Mouse (Mus musculus) megakaryocyte-erythroid progenitor cell, adult 5-6 weeks (primary cell): ENCODE data around the gene Gm11554. TPM values are rescaled to one million over a fixed set of nuclear protein-coding genes. Genes with fewer than 3 reads are reported as not detected.
"Not testable (repeated sequence)": the region's sequence is repeated elsewhere in the genome, so short reads cannot be mapped to it uniquely, and the experiment has no call there.

Experiments used
- ATAC-seq: replicated peaks from 2 replicates; pipeline ENCODE4 v1.8.0; 2016; ENCODE audit warnings: mild to moderate bottlenecking, inconsistent platforms; ENCODE audit not compliant: severe bottlenecking, poor library complexity, low FRiP score, low TSS enrichment
- total RNA-seq, 2 experiments: library from RNA; stranded (forward) in 1 of 2; stranded (reverse) in 1 of 2; fragments of 200-1000, 215-1000 nt in 1 of 2; fragments of >200 nt in 1 of 2; fragmentation: Nextera tagmentation in 1 of 2; gene quantifications; 2 replicates each; pipeline ENCODE4 v1.2.3; 2014 to 2017

The Gm11554 gene
- total RNA-seq (2014; fragmentation: Nextera tagmentation), result not detected in 2 replicates
- not detected in 2 replicates for total RNA-seq (2017)

DNA sequence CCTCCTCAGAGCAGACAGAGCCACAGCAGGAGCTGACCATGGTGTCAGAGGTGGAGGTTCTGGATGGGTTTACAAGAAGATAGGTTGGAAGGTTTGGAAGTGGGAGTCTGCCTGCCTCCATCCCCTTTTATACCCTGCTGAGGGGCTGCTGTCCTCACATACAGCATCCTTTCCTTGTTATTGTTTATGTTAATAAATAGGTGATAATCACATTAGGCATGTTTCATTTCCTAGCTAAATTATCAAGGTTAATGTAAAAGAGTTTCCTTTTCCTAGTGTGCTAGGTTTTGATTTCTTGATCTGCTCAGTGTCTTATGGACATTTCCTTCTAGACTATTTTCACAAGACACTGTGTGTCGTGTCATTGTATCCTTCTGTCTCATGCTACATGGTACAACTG is at the start of gene Gm11554:
Gene Gm11554, minus strand, starts transcription at position 101 of the 400 bp plus-strand sequence.
- ATAC-seq, result not testable (repeated sequence)

GRCm38 (mm10) chr11:99851508-99851907 is 47.3 kb upstream of the Gm11554 start, which contains the start of gene Krtap4-16:
Krtap4-16 (minus strand) TSS chr11:99851608.
- ATAC-seq, result no peak

DNA sequence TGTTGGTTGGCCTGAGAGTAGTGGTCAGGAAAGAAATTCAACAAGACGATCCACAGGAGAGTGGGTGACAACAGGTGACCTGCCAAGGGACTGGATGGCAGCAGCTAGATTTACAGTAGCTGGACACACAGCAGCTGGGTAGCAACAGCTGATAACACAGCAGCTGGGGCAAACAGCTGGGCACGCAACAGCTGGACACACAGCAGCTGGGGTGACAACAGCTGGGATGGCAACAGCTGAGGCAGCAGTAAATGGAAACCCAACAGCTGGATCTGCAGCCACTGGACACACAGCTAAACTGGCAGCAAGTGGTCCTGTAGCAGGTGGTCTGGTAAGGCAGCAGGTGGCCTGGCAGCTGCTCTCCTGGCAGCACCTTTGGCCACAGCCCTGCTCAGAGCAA is 42.5 kb upstream of the Gm11554 start:
- ATAC-seq, result no peak

- ATAC-seq, result no peak
These were observed 37.9 kb upstream of the Gm11554 start for GRCm38 (mm10) chr11:99842185-99842584.

- ATAC-seq, result no peak
These were observed 33.7 kb upstream of the Gm11554 start, which contains the start of gene 2300003K06Rik for GRCm38 (mm10) chr11:99837966-99838365. 2300003K06Rik (minus strand) TSS chr11:99838066.

- ATAC-seq, result not testable (repeated sequence)
These were observed 11.3 kb upstream of the Gm11554 start, which contains the start of gene Gm11564 for GRCm38 (mm10) chr11:99815566-99815965. Gm11564 (minus strand) TSS chr11:99815666.

- ATAC-seq, result not testable (repeated sequence)
These were observed 5.5 kb upstream of the Gm11554 start, which contains the start of gene Krtap4-13 for GRCm38 (mm10) chr11:99809792-99810191. Krtap4-13 (minus strand) TSS chr11:99809892.

GRCm38 (mm10) chr11:99798832-99799231 is 5.4 kb downstream of the Gm11554 start, which contains the start of gene Gm11569:
Gm11569 (minus strand) TSS chr11:99798932.
- ATAC-seq, result not testable (repeated sequence)

GRCm38 (mm10) chr11:99793367-99793766 is 10.9 kb downstream of the Gm11554 start, which contains the start of gene Gm11596:
Gm11596 (minus strand) TSS chr11:99793467.
- ATAC-seq, result no peak

DNA sequence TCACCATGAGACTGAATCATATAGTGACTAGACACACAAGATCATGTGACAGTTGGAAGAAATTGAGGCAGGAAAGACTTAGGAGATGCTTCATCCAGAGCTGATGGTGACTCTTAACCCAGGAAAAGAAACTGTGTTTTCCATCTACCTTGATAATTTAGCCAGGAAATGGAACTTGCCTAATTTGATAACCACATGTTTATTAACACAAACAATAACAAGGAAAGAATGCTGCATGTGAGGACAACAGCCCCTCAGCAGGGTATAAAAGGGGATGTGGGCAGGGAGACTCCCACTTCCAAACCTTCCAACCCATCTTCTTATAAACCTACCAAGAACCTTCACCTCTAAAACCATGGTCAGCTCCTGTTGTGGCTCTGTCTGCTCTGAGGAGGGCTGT is 19.3 kb downstream of the Gm11554 start, which contains the start of gene Krtap4-9:
Gene Krtap4-9, plus strand, starts transcription at position 301 of the 400 bp plus-strand sequence.
- ATAC-seq, result not testable (repeated sequence)

- ATAC-seq, result no peak
These were observed 23.6 kb downstream of the Gm11554 start, which contains the start of gene Krtap4-8 for GRCm38 (mm10) chr11:99780604-99781003. Krtap4-8 (minus strand) TSS chr11:99780704.

DNA sequence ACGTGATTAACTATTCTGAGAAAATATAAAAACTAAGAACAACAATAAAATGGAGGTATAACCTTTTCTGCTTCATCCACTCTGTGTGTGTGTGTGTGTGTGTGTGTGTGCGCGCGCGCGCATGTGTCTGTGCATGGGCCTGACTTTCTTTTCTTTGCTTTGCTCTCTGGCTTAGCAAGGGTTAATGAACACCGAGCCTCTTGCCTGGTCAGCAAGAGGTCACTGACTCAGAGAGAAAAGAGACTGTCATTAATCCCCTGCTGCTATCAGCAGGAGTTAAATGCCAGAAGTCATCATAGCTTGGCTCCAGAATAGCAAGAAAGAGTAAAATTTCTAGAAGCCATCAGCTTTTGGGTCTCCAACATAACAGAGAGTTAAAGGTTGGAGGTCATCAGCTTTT is 25.8 kb downstream of the Gm11554 start:
- no peak for ATAC-seq

DNA sequence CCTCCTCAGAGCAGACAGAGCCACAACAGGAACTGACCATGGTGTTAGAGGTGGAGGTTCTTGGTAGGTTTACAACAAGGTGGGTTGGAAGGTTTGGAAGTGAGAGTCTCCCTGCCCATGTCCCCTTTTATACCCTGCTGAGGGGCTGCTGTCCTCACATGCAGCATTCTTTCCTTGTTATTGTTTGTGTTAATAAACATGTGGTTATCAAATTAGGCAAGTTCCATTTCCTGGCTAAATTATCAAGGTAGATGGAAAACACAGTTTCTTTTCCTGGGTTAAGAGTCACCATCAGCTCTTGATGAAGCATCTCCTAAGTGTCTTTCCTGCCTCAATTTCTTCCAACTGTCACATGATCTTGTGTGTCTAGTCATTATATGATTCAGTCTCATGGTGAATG is 31.4 kb downstream of the Gm11554 start, which contains the start of gene Gm11595:
Gene Gm11595, minus strand, starts transcription at position 101 of the 400 bp plus-strand sequence.
- not testable (repeated sequence) for ATAC-seq

DNA sequence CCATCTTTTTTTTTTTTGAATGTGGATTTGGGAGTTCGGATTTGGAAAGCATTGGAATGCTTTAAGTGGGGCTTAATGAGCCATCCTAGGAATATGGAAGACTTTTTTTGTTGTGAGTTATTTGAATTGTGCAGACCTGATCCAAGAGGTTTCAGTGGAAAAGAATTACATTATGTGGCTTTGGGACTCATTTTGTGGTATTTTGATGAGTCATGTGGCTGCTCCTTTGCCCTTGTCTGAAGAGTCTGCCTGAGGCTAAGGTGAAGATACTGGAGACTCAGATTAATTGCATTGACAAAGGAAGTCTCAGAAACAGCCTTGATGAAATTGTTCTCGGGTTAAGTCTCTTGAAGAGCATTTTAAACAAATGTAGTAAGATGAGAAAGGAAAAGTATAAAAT is 35.8 kb downstream of the Gm11554 start:
- no peak for ATAC-seq

GRCm38 (mm10) chr11:99758877-99759276 is 45.4 kb downstream of the Gm11554 start:
- ATAC-seq, result no peak

Other genes starting within 250 kb of the Gm11554 start
Only the 30 nearest of the 43 such genes appear.
- not detected in 2 replicates for gene Krtap2-4, start 189.6 kb downstream of the Gm11554 start, total RNA-seq (2014; fragmentation: Nextera tagmentation)
- not detected in 2 replicates for gene Krtap2-4, start 189.6 kb downstream of the Gm11554 start, total RNA-seq (2017)
- gene Gm11562, start 184.0 kb downstream of the Gm11554 start, total RNA-seq (2014; fragmentation: Nextera tagmentation), result not detected in 2 replicates
- gene Gm11562, start 184.0 kb downstream of the Gm11554 start, total RNA-seq (2017), result not detected in 2 replicates
- gene Krtap4-1, start 176.2 kb downstream of the Gm11554 start, total RNA-seq (2014; fragmentation: Nextera tagmentation), result not detected in 2 replicates
- gene Krtap4-1, start 176.2 kb downstream of the Gm11554 start, total RNA-seq (2017), result not detected in 2 replicates
- not detected in 2 replicates for gene Krtap4-2, start 169.4 kb downstream of the Gm11554 start, total RNA-seq (2014; fragmentation: Nextera tagmentation)
- gene Krtap4-2, start 169.4 kb downstream of the Gm11554 start, total RNA-seq (2017), result not detected in 2 replicates
- not detected in 2 replicates for gene Krtap4-7, start 160.4 kb downstream of the Gm11554 start, total RNA-seq (2014; fragmentation: Nextera tagmentation)
- not detected in 2 replicates for gene Krtap4-7, start 160.4 kb downstream of the Gm11554 start, total RNA-seq (2017)
- gene Gm11555, start 154.2 kb downstream of the Gm11554 start, total RNA-seq (2014; fragmentation: Nextera tagmentation), result not detected in 2 replicates
- not detected in 2 replicates for gene Gm11555, start 154.2 kb downstream of the Gm11554 start, total RNA-seq (2017)
- not detected in 2 replicates for gene Gm11563, start 145.5 kb downstream of the Gm11554 start, total RNA-seq (2014; fragmentation: Nextera tagmentation)
- gene Gm11563, start 145.5 kb downstream of the Gm11554 start, total RNA-seq (2017), result not detected in 2 replicates
- gene Krtap4-6, start 138.5 kb downstream of the Gm11554 start, total RNA-seq (2014; fragmentation: Nextera tagmentation), result not detected in 2 replicates
- gene Krtap4-6, start 138.5 kb downstream of the Gm11554 start, total RNA-seq (2017), result not detected in 2 replicates
- not detected in 2 replicates for gene Gm14190, start 113.7 kb downstream of the Gm11554 start, total RNA-seq (2014; fragmentation: Nextera tagmentation)
- not detected in 2 replicates for gene Gm14190, start 113.7 kb downstream of the Gm11554 start, total RNA-seq (2017)
- gene Gm14180, start 70.2 kb downstream of the Gm11554 start, total RNA-seq (2014; fragmentation: Nextera tagmentation), result not detected in 2 replicates
- not detected in 2 replicates for gene Gm14180, start 70.2 kb downstream of the Gm11554 start, total RNA-seq (2017)
- not detected in 2 replicates for gene Gm11595, start 31.5 kb downstream of the Gm11554 start, total RNA-seq (2014; fragmentation: Nextera tagmentation)
- not detected in 2 replicates for gene Gm11595, start 31.5 kb downstream of the Gm11554 start, total RNA-seq (2017)
- not detected in 2 replicates for gene Krtap4-8, start 23.7 kb downstream of the Gm11554 start, total RNA-seq (2014; fragmentation: Nextera tagmentation)
- gene Krtap4-8, start 23.7 kb downstream of the Gm11554 start, total RNA-seq (2017), result not detected in 2 replicates
- gene Krtap4-9, start 19.2 kb downstream of the Gm11554 start, total RNA-seq (2014; fragmentation: Nextera tagmentation), result not detected in 2 replicates
- not detected in 2 replicates for gene Krtap4-9, start 19.2 kb downstream of the Gm11554 start, total RNA-seq (2017)
- gene Gm11596, start 11.0 kb downstream of the Gm11554 start, total RNA-seq (2014; fragmentation: Nextera tagmentation), result not detected in 2 replicates
- not detected in 2 replicates for gene Gm11596, start 11.0 kb downstream of the Gm11554 start, total RNA-seq (2017)
- gene Gm11569, start 5.5 kb downstream of the Gm11554 start, total RNA-seq (2014; fragmentation: Nextera tagmentation), result not detected in 2 replicates
- not detected in 2 replicates for gene Gm11569, start 5.5 kb downstream of the Gm11554 start, total RNA-seq (2017)
- not detected in 2 replicates for gene Krtap4-13, start 5.4 kb upstream of the Gm11554 start, total RNA-seq (2014; fragmentation: Nextera tagmentation)
- not detected in 2 replicates for gene Krtap4-13, start 5.4 kb upstream of the Gm11554 start, total RNA-seq (2017)
- gene Gm11564, start 11.2 kb upstream of the Gm11554 start, total RNA-seq (2014; fragmentation: Nextera tagmentation), result not detected in 2 replicates
- not detected in 2 replicates for gene Gm11564, start 11.2 kb upstream of the Gm11554 start, total RNA-seq (2017)
- not detected in 2 replicates for gene 2300003K06Rik, start 33.6 kb upstream of the Gm11554 start, total RNA-seq (2014; fragmentation: Nextera tagmentation)
- gene 2300003K06Rik, start 33.6 kb upstream of the Gm11554 start, total RNA-seq (2017), result not detected in 2 replicates
- not detected in 2 replicates for gene Krtap4-16, start 47.2 kb upstream of the Gm11554 start, total RNA-seq (2014; fragmentation: Nextera tagmentation)
- not detected in 2 replicates for gene Krtap4-16, start 47.2 kb upstream of the Gm11554 start, total RNA-seq (2017)
- gene Gm11568, start 53.5 kb upstream of the Gm11554 start, total RNA-seq (2014; fragmentation: Nextera tagmentation), result not detected in 2 replicates
- gene Gm11568, start 53.5 kb upstream of the Gm11554 start, total RNA-seq (2017), result not detected in 2 replicates
- not detected in 2 replicates for gene Gm11559, start 60.0 kb upstream of the Gm11554 start, total RNA-seq (2014; fragmentation: Nextera tagmentation)
- not detected in 2 replicates for gene Gm11559, start 60.0 kb upstream of the Gm11554 start, total RNA-seq (2017)
- gene Krtap9-1, start 68.9 kb upstream of the Gm11554 start, total RNA-seq (2014; fragmentation: Nextera tagmentation), result not detected in 2 replicates
- not detected in 2 replicates for gene Krtap9-1, start 68.9 kb upstream of the Gm11554 start, total RNA-seq (2017)
- gene Gm11567, start 74.7 kb upstream of the Gm11554 start, total RNA-seq (2014; fragmentation: Nextera tagmentation), result not detected in 2 replicates
- not detected in 2 replicates for gene Gm11567, start 74.7 kb upstream of the Gm11554 start, total RNA-seq (2017)
- gene Krtap31-1, start 103.5 kb upstream of the Gm11554 start, total RNA-seq (2014; fragmentation: Nextera tagmentation), result not detected in 2 replicates
- gene Krtap31-1, start 103.5 kb upstream of the Gm11554 start, total RNA-seq (2017), result not detected in 2 replicates
- gene Gm11565, start 110.3 kb upstream of the Gm11554 start, total RNA-seq (2014; fragmentation: Nextera tagmentation), result not detected in 2 replicates
- not detected in 2 replicates for gene Gm11565, start 110.3 kb upstream of the Gm11554 start, total RNA-seq (2017)
- gene Krtap31-2, start 131.8 kb upstream of the Gm11554 start, total RNA-seq (2014; fragmentation: Nextera tagmentation), result not detected in 2 replicates
- not detected in 2 replicates for gene Krtap31-2, start 131.8 kb upstream of the Gm11554 start, total RNA-seq (2017)
- gene Krtap9-5, start 144.0 kb upstream of the Gm11554 start, total RNA-seq (2014; fragmentation: Nextera tagmentation), result not detected in 2 replicates
- not detected in 2 replicates for gene Krtap9-5, start 144.0 kb upstream of the Gm11554 start, total RNA-seq (2017)
- gene Krtap29-1, start 174.6 kb upstream of the Gm11554 start, total RNA-seq (2014; fragmentation: Nextera tagmentation), result not detected in 2 replicates
- not detected in 2 replicates for gene Krtap29-1, start 174.6 kb upstream of the Gm11554 start, total RNA-seq (2017)
- gene Krtap16-1, start 182.2 kb upstream of the Gm11554 start, total RNA-seq (2014; fragmentation: Nextera tagmentation), result not detected in 2 replicates
- not detected in 2 replicates for gene Krtap16-1, start 182.2 kb upstream of the Gm11554 start, total RNA-seq (2017)
- not detected in 2 replicates for gene Krtap17-1, start 189.5 kb upstream of the Gm11554 start, total RNA-seq (2014; fragmentation: Nextera tagmentation)
- gene Krtap17-1, start 189.5 kb upstream of the Gm11554 start, total RNA-seq (2017), result not detected in 2 replicates